Mouse (Mus musculus) heart, postnatal 25 days (tissue): ENCODE measurements around the gene Smndc1. TPM values are rescaled to one million over a fixed set of nuclear protein-coding genes. Genes with fewer than 3 reads are reported as not detected.

Experiments used
- DNase-seq: peaks from one replicate; pipeline ENCODE4 v3.0.0; 2022; ENCODE audit warnings: low spot score
- intact Hi-C: fragments of 180-260 bp; cut with DNase I; formaldehyde crosslinking; loops from one replicate; pipeline ENCODE4 v1.15.1; 2025
- total RNA-seq, 2 experiments: library from RNA; stranded (reverse); gene quantifications; 2 replicates each; pipeline ENCODE4 v1.2.3; 2021

Smndc1 gene
- total RNA-seq, 2 experiments from 2014 or later, result 28.8 to 33.2 TPM

GRCm38 (mm10) chr19:53359160-53360033 lies 31.0 kb downstream of the Smndc1 start:
- intact Hi-C loops, result loop anchor here (10.0 kb wide), 1 partner anchor 215 kb away; the partner anchor contains the start of gene Add3
- DNase-seq, result no peak

- intact Hi-C loops, result no loop called here
- DNase-seq, result no peak
Measured at GRCm38 (mm10) chr19:53355065-53355464, 35.3 kb downstream of the Smndc1 start.

GRCm38 (mm10) chr19:53354271-53355000 lies 35.9 kb downstream of the Smndc1 start:
- intact Hi-C loops, result no loop called here
- no peak for DNase-seq

GRCm38 (mm10) chr19:53353864-53354263 lies 36.5 kb downstream of the Smndc1 start:
- DNase-seq, result no peak
- intact Hi-C loops, result no loop called here

- intact Hi-C loops, result no loop called here
- no peak for DNase-seq
Measured at GRCm38 (mm10) chr19:53345766-53346165, 44.6 kb downstream of the Smndc1 start.

GRCm38 (mm10) chr19:53344062-53344461 lies 46.3 kb downstream of the Smndc1 start:
- intact Hi-C loops, result no loop called here
- no peak for DNase-seq

- no peak for DNase-seq
- intact Hi-C loops, result no loop called here
Measured at GRCm38 (mm10) chr19:53343174-53343881, 47.0 kb downstream of the Smndc1 start.

GRCm38 (mm10) chr19:53340423-53340822 lies 50.0 kb downstream of the Smndc1 start:
- intact Hi-C loops, result no loop called here
- no peak for DNase-seq

- DNase-seq, result no peak
- intact Hi-C loops, result loop anchor here (5.0 kb wide), 1 partner anchor 33 kb away; no protein-coding TSS in a partner anchor
Measured at GRCm38 (mm10) chr19:53335241-53335640, 55.1 kb downstream of the Smndc1 start.

GRCm38 (mm10) chr19:53333730-53334129 lies 56.6 kb downstream of the Smndc1 start:
- intact Hi-C loops, result no loop called here
- no peak for DNase-seq

- intact Hi-C loops, result loop anchor here (2.0 kb wide), 2 partner anchors 37 to 83 kb away; no protein-coding TSS in a partner anchor
- DNase-seq, result no peak
Measured at GRCm38 (mm10) chr19:53331882-53332500, 58.4 kb downstream of the Smndc1 start.

- intact Hi-C loops, result loop anchor here (2.0 kb wide), 3 partner anchors 15 to 81 kb away; no protein-coding TSS in a partner anchor
- peak; percentile 64 for DNase-seq
Measured at GRCm38 (mm10) chr19:53329992-53330381, 60.4 kb downstream of the Smndc1 start.

Other genes with a start within 250 kb of the Smndc1 start
- gene Mxi1, start 80.1 kb downstream of the Smndc1 start, total RNA-seq, result 10 to 100 TPM; 41.8 to 44.4 TPM
- gene Gm10197, start 18.8 kb downstream of the Smndc1 start, total RNA-seq, result not detected
- gene Dusp5, start 138.5 kb upstream of the Smndc1 start, total RNA-seq, result 1 to 10 TPM; 6.2 to 7.6 TPM
- 10 to 100 TPM; 83.1 to 93.2 TPM for gene Nutf2-ps1, start 198.5 kb upstream of the Smndc1 start, total RNA-seq
- gene Smc3, start 209.8 kb upstream of the Smndc1 start, total RNA-seq, result 10 to 100 TPM; 22.4 to 23.6 TPM